Comparison of ENCODE assay signal across 7 mouse cellular contexts in genomic region chr19:46518352-46518787, GRCm38 (mm10). TPM values are rescaled to one million over a fixed set of nuclear protein-coding genes. Genes with fewer than 3 reads are reported as not detected.
DNase-seq lines count a peak whose midpoint lies in the region; ATAC-seq and TF ChIP-seq lines count a peak whose summit lies in the region.

No protein-coding gene starts in this region.

- no peaks in the 10 kb centered on the region for H3K79me2 ChIP-seq in MEL (ENCODE audit: control insufficient read depth, insufficient read depth, low read length, poor library complexity)

- no peaks in the 10 kb centered on the region for H3K9me3 ChIP-seq in MEL (replicated peaks; ENCODE audit: insufficient read depth, low read length)
- no peaks in the 10 kb centered on the region for H3K9me3 ChIP-seq in midbrain, embryonic 15.5 days

- H3K9ac ChIP-seq in MEL (ENCODE audit: control insufficient read depth, low read depth, low read length, poor library complexity, severe bottlenecking), result no peak overlapping the region
- H3K9ac ChIP-seq in midbrain, embryonic 15.5 days, result peak overlapping the region; percentile 38

- H3K4me1 ChIP-seq in MEL (ENCODE audit: control insufficient read depth in 1 of 2, insufficient read depth in 2 of 2, low read length in 2 of 2), result peaks cover 6 to 11% of the 10 kb centered on the region in 2 experiments
- H3K4me1 ChIP-seq in midbrain, embryonic 15.5 days, result peaks cover 28% of the 10 kb centered on the region

- DNase-seq in CD4-positive, CD25-positive, alpha-beta regulatory T cell, adult 2 months (ENCODE audit: low read depth, low spot score), result peak; percentile 67
- DNase-seq in MEL (ENCODE audit: low read depth, low spot score), result no peak
- DNase-seq in kidney, postnatal 4 days, result peak; percentile 77 to 87
- DNase-seq in layer of hippocampus, postnatal 36 days, result no peak

- TF ChIP-seq RAD21 in MEL (IDR thresholded peaks at IDR 0.05; ENCODE audit: low read depth, low read length), result no peak

- no peak for TF ChIP-seq EP300 in MEL (IDR thresholded peaks at IDR 0.05; ENCODE audit: low read depth in 1 of 2, low read length in 2 of 2)

- H3K4me3 ChIP-seq in MEL (ENCODE audit: control insufficient read depth in 1 of 2, insufficient read depth in 1 of 2, low read depth in 2 of 2, low read length in 2 of 2), result no peak overlapping the region
- peak overlapping the region; percentile 1; the same call in 1 of the 2 replicates for H3K4me3 ChIP-seq in midbrain, embryonic 15.5 days

- no peaks in the 10 kb centered on the region for H3K27me3 ChIP-seq in MEL (ENCODE audit: control insufficient read depth in 1 of 2, insufficient read depth in 2 of 2, low read length in 2 of 2)
- no peaks in the 10 kb centered on the region for H3K27me3 ChIP-seq in midbrain, embryonic 15.5 days (replicated peaks)

- TF ChIP-seq POLR2A in MEL (IDR thresholded peaks at IDR 0.05; ENCODE audit: control insufficient read depth in 1 of 2, insufficient read depth in 1 of 2, low read depth in 1 of 2, low read length in 2 of 2, poor library complexity in 1 of 2), result no peak

- ATAC-seq in granulocyte monocyte progenitor cell, adult 5-6 weeks (replicated peaks; ENCODE audit: poor library complexity, severe bottlenecking), result peak; percentile 18
- peak; percentile 50 for ATAC-seq in midbrain, embryonic 15.5 days (replicated peaks)
- no peak for ATAC-seq in cerebellum, adult (ENCODE audit: insufficient number of reproducible peaks, low FRiP score, low TSS enrichment)

- no peak for TF ChIP-seq CTCF in MEL (IDR thresholded peaks at IDR 0.05 in 2 of 3, conservative IDR thresholded peaks at IDR 0.05 in 1 of 3; ENCODE audit: control insufficient read depth in 1 of 3, insufficient read depth in 1 of 3, low read depth in 2 of 3, low read length in 3 of 3, poor library complexity in 1 of 3, severe bottlenecking in 1 of 3)

- peak overlapping the region; percentile 25; the same call in 1 of the 2 replicates for H3K4me2 ChIP-seq in midbrain, embryonic 15.5 days

- under 1% methylated on average over 12 of the region's 13 CpGs for WGBS in midbrain, embryonic 15.5 days

- no peak overlapping the region for H3K27ac ChIP-seq in MEL (ENCODE audit: control insufficient read depth, low read depth, low read length)
- H3K27ac ChIP-seq in midbrain, embryonic 15.5 days, result peak overlapping the region; percentile 54; the same call in 1 of the 2 replicates

- peaks cover 3 to 4% of the 10 kb centered on the region in 2 experiments for H3K36me3 ChIP-seq in MEL (ENCODE audit: control insufficient read depth in 1 of 2, insufficient read depth in 2 of 2, low read length in 2 of 2)
- peaks cover 25% of the 10 kb centered on the region for H3K36me3 ChIP-seq in midbrain, embryonic 15.5 days (replicated peaks)

TF ChIP-seq in MEL, 35 proteins besides CTCF, POLR2A, EP300 and RAD21:
- TF ChIP-seq USF1 (IDR thresholded peaks at IDR 0.05; ENCODE audit: low read depth, low read length) (no peak), ETS1 (IDR thresholded peaks at IDR 0.05; ENCODE audit: low read depth, low read length) (peak; percentile 64; the same call in 1 of the 2 replicates), MYB (IDR thresholded peaks at IDR 0.05; ENCODE audit: low read depth, low read length) (no peak), TCF12 (IDR thresholded peaks at IDR 0.05; ENCODE audit: low read depth, low read length) (0 out of 2 replicates have a peak, but pooled peaks have one; percentile 30)

RNA-seq across cellular contexts. Expression of gene Trim8, which starts 16.9 kb away (rescaled TPM):
- total RNA-seq in MEL (2012; rRNA removed), result 19.1 and 21.2 TPM in 2 replicates
- 10 to 100 TPM in 1 of 2 experiments, not detected in 1; 57.2 TPM for polyA plus RNA-seq in MEL (2012; ENCODE audit: insufficient read depth in 1 of 2, insufficient read length in 2 of 2, low read depth in 1 of 2, low replicate concordance in 2 of 2, missing spikeins in 1 of 2)
- total RNA-seq in granulocyte monocyte progenitor cell, adult 5-6 weeks (2014; fragmentation: Nextera tagmentation), result 10.9 and 13.9 TPM in 2 replicates
- 12.2 and 13.6 TPM in 2 replicates for total RNA-seq in granulocyte monocyte progenitor cell, adult 5-6 weeks (2017)
- 29.9 and 30.5 TPM in 2 replicates for polyA plus RNA-seq in midbrain, embryonic 15.5 days (2015; fragmentation: Nextera tagmentation; extraction: Ambion mirVana)
- total RNA-seq in layer of hippocampus, postnatal 36 days (2021), result 100 to 1,000 TPM; 105 TPM

RNA-seq across cellular contexts. Expression of gene Arl3, which starts 54.6 kb away (rescaled TPM):
- total RNA-seq in MEL (2012; rRNA removed), result 62.4 and 74.8 TPM in 2 replicates
- 100 to 1,000 TPM in 1 of 2 experiments, not detected in 1; 123 TPM for polyA plus RNA-seq in MEL (2012; ENCODE audit: insufficient read depth in 1 of 2, insufficient read length in 2 of 2, low read depth in 1 of 2, low replicate concordance in 2 of 2, missing spikeins in 1 of 2)
- total RNA-seq in granulocyte monocyte progenitor cell, adult 5-6 weeks (2014; fragmentation: Nextera tagmentation), result 9.9 and 23.4 TPM in 2 replicates
- 13.9 and 14.3 TPM in 2 replicates for total RNA-seq in granulocyte monocyte progenitor cell, adult 5-6 weeks (2017)
- 209 and 210 TPM in 2 replicates for polyA plus RNA-seq in midbrain, embryonic 15.5 days (2015; fragmentation: Nextera tagmentation; extraction: Ambion mirVana)
- total RNA-seq in layer of hippocampus, postnatal 36 days (2021), result 100 to 1,000 TPM; 123 to 126 TPM

RNA-seq across cellular contexts. Expression of gene Sfxn2, which starts 54.8 kb away (rescaled TPM):
- total RNA-seq in MEL (2012; rRNA removed), result 16.1 and 20.3 TPM in 2 replicates
- polyA plus RNA-seq in MEL (2012; ENCODE audit: insufficient read depth in 1 of 2, insufficient read length in 2 of 2, low read depth in 1 of 2, low replicate concordance in 2 of 2, missing spikeins in 1 of 2), result 10 to 100 TPM; 21.2 to 36.6 TPM
- total RNA-seq in granulocyte monocyte progenitor cell, adult 5-6 weeks (2014; fragmentation: Nextera tagmentation), result 11.8 and 16.3 TPM in 2 replicates
- 8.7 and 10.9 TPM in 2 replicates for total RNA-seq in granulocyte monocyte progenitor cell, adult 5-6 weeks (2017)
- 10.5 and 11.7 TPM in 2 replicates for polyA plus RNA-seq in midbrain, embryonic 15.5 days (2015; fragmentation: Nextera tagmentation; extraction: Ambion mirVana)
- total RNA-seq in layer of hippocampus, postnatal 36 days (2021), result 1 to 10 TPM; 4.9 to 8.5 TPM

Comparison
In these comparisons a context has a peak if more than half of its experiments do, and no peak if none do; other contexts are left out.
1. DNase-seq: peak in CD4-positive, CD25-positive, alpha-beta regulatory T cell, adult 2 months (single experiment) and kidney, postnatal 4 days (2 of 2); none in MEL (single experiment) and layer of hippocampus, postnatal 36 days (0 of 2).